Mouse (Mus musculus) lung, embryonic 14.5 days (tissue): ENCODE results near the gene Ghsr. TPM values are rescaled to one million over a fixed set of nuclear protein-coding genes. Genes with fewer than 3 reads are reported as not detected.

Experiments used
- ATAC-seq: fragments of 200-750 bp; cut with Nextera tagmentation; 2 replicates; pipeline ENCODE4 v1.8.0; 2017; ENCODE audit warnings: mild to moderate bottlenecking, moderate TSS enrichment, moderate library complexity; ENCODE audit not compliant: insufficient read depth
- DNase-seq: peaks from one replicate; pipeline ENCODE4 v3.0.0-alpha.2; 2015
- H3K27ac ChIP-seq: fragments of 300-500 bp; sonication (generic); 2 replicates; pipeline ENCODE4 v1.5.1; 2014; ENCODE audit warnings: low read depth, mild to moderate bottlenecking, moderate library complexity
- H3K27me3 ChIP-seq: fragments of 300-500 bp; sonication (generic); 2 replicates; pipeline ENCODE4 v1.6.1; 2014; ENCODE audit warnings: low read length, control low read depth; ENCODE audit not compliant: insufficient read depth
- H3K36me3 ChIP-seq: fragments of 300-500 bp; sonication (generic); 2 replicates; pipeline ENCODE4 v1.6.1; 2014; ENCODE audit warnings: control low read depth; ENCODE audit not compliant: insufficient read depth
- H3K4me1 ChIP-seq: fragments of 300-500 bp; sonication (generic); 2 replicates; pipeline ENCODE4 v1.6.1; 2014; ENCODE audit warnings: antibody characterized with exemption, control low read depth; ENCODE audit not compliant: insufficient read depth
- H3K4me2 ChIP-seq: fragments of 300-500 bp; sonication (generic); 2 replicates; pipeline ENCODE4 v1.6.1; 2014; ENCODE audit warnings: mild to moderate bottlenecking
- H3K4me3 ChIP-seq: fragments of 300-500 bp; sonication (generic); 2 replicates; pipeline ENCODE4 v1.5.1; 2014; ENCODE audit warnings: low read depth, low read length
- H3K9ac ChIP-seq: fragments of 300-500 bp; sonication (generic); 2 replicates; pipeline ENCODE4 v1.6.1; 2014
- H3K9me3 ChIP-seq: fragments of 300-500 bp; sonication (generic); 2 replicates; pipeline ENCODE4 v1.6.1; 2016; ENCODE audit warnings: low read depth, low read length, control low read depth
- CTCF ChIP-seq: IDR thresholded peaks from 2 replicates; pipeline ENCODE4 v1.5.1; 2016; ENCODE audit warnings: antibody characterized with exemption, low read depth
- WGBS: fragments of 180-500 bp; shearing (Covaris S2); extraction: QIAGEN DNeasy Blood & Tissue Kit; methylation state at CpG from one replicate; pipeline ENCODE4 v1.1.7; 2014; 5-methylcytosine and 5-hydroxymethylcytosine counted together
- polyA plus RNA-seq: library from polyadenylated mRNA; unstranded; fragments of >200 nt; fragmentation: Nextera tagmentation; extraction: Ambion mirVana; gene quantifications from 2 replicates; pipeline ENCODE4 v1.2.1, GENCODE M21; 2014

Ghsr gene
- polyA plus RNA-seq, 1 experiment from 2014 or later: not detected

DNA sequence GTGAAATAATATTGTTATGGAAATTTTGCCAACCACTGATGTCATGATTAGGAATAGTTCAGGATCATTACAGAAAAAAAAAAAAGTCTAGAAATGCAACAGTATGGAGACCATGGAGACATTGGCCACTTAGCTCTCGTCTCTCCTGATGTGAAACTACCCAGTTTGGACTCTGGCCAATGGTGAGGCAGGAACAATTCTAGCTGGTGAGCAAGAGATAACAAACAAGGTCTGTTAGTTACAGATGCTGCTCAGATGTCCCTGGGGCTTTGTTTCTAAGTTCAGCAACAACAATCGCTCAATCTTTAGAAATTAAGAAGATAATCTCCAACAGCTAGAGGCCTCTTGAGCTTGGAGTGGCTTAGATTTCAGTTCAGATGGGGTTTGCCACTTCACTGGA lies 37.4 kb downstream of the Ghsr start:
- Histone ChIP-seq H3K36me3 (no peaks in the 10 kb centered on the region), H3K4me2 (no peak overlapping the region), H3K4me1 (no peaks in the 10 kb centered on the region), H3K27ac (no peak overlapping the region), H3K27me3 (no peaks in the 10 kb centered on the region), H3K9ac (no peak overlapping the region), H3K4me3 (no peak overlapping the region), H3K9me3 (no peaks in the 10 kb centered on the region)
- no peak for ATAC-seq
- TF ChIP-seq CTCF: no peak
- WGBS: 56% methylated on average over 2 of the region's 2 CpGs
- DNase-seq: no peak

- ATAC-seq (no peak), DNase-seq (no peak)
- H3K4me3 ChIP-seq: no peak overlapping the region
- 86% methylated on average over 2 of the region's 2 CpGs for WGBS
- H3K27me3 ChIP-seq: no peaks in the 10 kb centered on the region
- TF ChIP-seq CTCF: no peak
- no peak overlapping the region for H3K27ac ChIP-seq
- no peak overlapping the region for H3K9ac ChIP-seq
- peaks cover 6% of the 10 kb centered on the region; the same call in 1 of the 2 replicates for H3K36me3 ChIP-seq
- H3K9me3 ChIP-seq: no peaks in the 10 kb centered on the region
- H3K4me2 ChIP-seq: no peak overlapping the region
- no peaks in the 10 kb centered on the region for H3K4me1 ChIP-seq
Observed at GRCm38 (mm10) chr3:27411286-27411685, 40.1 kb downstream of the Ghsr start.

DNA sequence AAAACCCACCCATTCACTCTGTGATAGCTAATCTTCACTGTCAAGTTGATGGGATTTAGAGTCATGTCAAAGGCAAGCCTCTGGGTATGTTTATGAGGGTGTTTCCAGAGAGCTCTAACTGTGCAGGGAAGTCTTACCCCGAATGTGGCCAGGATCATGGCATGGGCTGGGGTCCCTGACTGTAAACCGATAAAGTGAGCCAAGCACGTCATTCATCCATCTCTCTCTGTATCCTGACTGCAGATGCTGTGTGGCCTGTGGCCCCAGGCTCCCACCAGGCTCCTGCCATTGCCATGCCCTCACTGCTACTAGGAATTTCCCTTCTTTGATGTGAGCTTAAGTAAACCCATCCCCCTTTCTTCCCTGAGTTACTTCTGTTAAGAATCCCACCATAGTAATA lies 42.4 kb downstream of the Ghsr start:
- Histone ChIP-seq H3K9me3 (no peaks in the 10 kb centered on the region), H3K9ac (no peak overlapping the region), H3K36me3 (peaks cover 22% of the 10 kb centered on the region), H3K27me3 (no peaks in the 10 kb centered on the region), H3K4me3 (no peak overlapping the region), H3K4me2 (no peak overlapping the region), H3K4me1 (no peaks in the 10 kb centered on the region), H3K27ac (no peak overlapping the region)
- WGBS: 74% methylated on average over 3 of the region's 3 CpGs
- DNase-seq (no peak), ATAC-seq (no peak)
- TF ChIP-seq CTCF: no peak

DNA sequence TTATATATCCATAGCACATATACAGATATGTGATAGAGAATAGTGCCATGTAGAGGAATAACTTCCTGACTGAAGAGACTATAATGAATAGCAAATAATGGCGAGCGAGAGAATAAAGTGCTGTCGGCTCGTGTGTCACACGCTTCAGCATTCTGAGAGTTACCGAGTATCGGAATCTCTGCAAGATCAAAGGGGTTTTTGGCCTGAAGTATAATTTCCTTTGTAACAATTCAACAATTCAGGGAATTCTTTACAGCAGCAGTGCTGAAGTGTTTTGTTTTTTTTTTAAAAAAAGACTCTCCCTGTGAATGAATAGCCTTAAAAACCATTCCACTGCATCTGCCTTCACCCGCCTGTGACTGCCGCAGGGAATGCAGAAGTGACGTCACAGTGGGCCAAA lies 45.6 kb downstream of the Ghsr start:
- Histone ChIP-seq H3K4me3 (no peak overlapping the region), H3K36me3 (peaks cover 42% of the 10 kb centered on the region), H3K27me3 (no peaks in the 10 kb centered on the region), H3K27ac (no peak overlapping the region), H3K4me1 (no peaks in the 10 kb centered on the region), H3K9me3 (no peaks in the 10 kb centered on the region), H3K9ac (no peak overlapping the region), H3K4me2 (no peak overlapping the region)
- ATAC-seq: no peak
- no peak for DNase-seq
- TF ChIP-seq CTCF: no peak
- 68% methylated on average over 10 of the region's 10 CpGs for WGBS

GRCm38 (mm10) chr3:27418602-27419001 lies 47.5 kb downstream of the Ghsr start:
- Histone ChIP-seq H3K4me2 (no peak overlapping the region), H3K9ac (no peak overlapping the region), H3K4me3 (no peak overlapping the region), H3K36me3 (peaks cover 57% of the 10 kb centered on the region), H3K27me3 (no peaks in the 10 kb centered on the region), H3K4me1 (no peaks in the 10 kb centered on the region), H3K9me3 (no peaks in the 10 kb centered on the region), H3K27ac (no peak overlapping the region)
- no peak for DNase-seq
- no peak for TF ChIP-seq CTCF
- ATAC-seq: no peak
- 90% methylated on average over 8 of the region's 8 CpGs for WGBS

DNA sequence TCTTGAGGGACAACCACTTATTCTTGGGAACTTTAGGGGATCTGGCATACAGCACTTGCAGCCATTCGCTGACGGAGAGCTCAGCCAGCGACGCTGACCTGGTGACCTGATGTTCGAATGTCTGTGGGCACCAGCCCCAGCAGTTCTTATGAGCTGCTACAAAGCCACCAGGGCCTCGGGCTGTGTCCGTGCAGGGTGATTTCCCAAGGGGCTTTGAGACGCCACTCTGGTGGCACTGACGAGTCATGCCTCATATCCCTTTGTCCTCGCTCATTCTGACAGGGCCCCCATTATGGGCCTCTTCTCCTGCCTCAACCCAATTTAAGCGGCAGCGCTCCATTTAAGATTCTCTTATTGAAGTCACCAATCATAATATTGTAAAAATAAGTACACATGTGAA lies 50.8 kb downstream of the Ghsr start:
- ATAC-seq: no peak
- 81% methylated on average over 12 of the region's 12 CpGs for WGBS
- Histone ChIP-seq H3K4me2 (no peak overlapping the region), H3K36me3 (peaks cover 78% of the 10 kb centered on the region), H3K4me1 (no peaks in the 10 kb centered on the region), H3K27ac (no peak overlapping the region), H3K27me3 (no peaks in the 10 kb centered on the region), H3K4me3 (no peak overlapping the region), H3K9ac (no peak overlapping the region), H3K9me3 (no peaks in the 10 kb centered on the region)
- DNase-seq: no peak
- TF ChIP-seq CTCF: no peak

- H3K4me2 ChIP-seq: no peak overlapping the region
- H3K27ac ChIP-seq: no peak overlapping the region
- no peaks in the 10 kb centered on the region for H3K9me3 ChIP-seq
- H3K4me1 ChIP-seq: no peaks in the 10 kb centered on the region
- no peak for TF ChIP-seq CTCF
- no peak overlapping the region for H3K4me3 ChIP-seq
- ATAC-seq (no peak), DNase-seq (no peak)
- no peak overlapping the region for H3K9ac ChIP-seq
- WGBS: 80% methylated on average over 6 of the region's 6 CpGs
- peaks cover 81% of the 10 kb centered on the region for H3K36me3 ChIP-seq
- no peaks in the 10 kb centered on the region for H3K27me3 ChIP-seq
Observed at GRCm38 (mm10) chr3:27422521-27422920, 51.4 kb downstream of the Ghsr start.

DNA sequence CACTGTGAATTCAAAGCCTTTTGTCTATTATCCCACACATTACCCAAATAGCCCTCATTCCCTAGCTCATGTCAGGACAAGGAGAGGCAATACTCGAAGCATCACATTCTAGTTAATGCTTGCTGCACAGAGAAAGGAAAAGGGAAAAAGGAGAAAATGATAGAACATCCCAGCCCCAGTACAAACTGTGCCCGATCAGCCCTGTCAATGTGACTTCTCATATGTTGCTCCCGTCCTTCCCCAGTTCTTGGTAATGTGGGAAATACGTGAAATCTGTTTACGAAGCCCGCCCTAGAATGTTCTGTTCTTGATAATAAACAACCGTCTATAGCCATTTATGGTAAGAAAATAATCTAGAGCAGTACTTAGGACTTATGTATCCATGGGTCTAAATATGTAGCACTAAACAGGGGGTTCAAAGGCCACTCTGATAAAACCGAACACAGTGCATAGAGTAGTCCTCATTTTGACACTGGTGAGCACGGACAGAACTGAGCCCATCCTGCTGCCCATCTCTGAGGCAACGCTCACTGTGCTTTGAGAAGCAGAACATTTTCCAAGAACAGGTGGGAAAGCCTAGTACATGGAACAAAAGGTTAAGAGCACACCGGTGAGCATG lies 53.0 kb downstream of the Ghsr start:
- no peaks in the 10 kb centered on the region for H3K4me1 ChIP-seq
- DNase-seq: no peak
- H3K27ac ChIP-seq: no peak overlapping the region
- no peaks in the 10 kb centered on the region for H3K27me3 ChIP-seq
- TF ChIP-seq CTCF: no peak
- no peak overlapping the region for H3K4me2 ChIP-seq
- no peak for ATAC-seq
- no peaks in the 10 kb centered on the region for H3K9me3 ChIP-seq
- peaks cover 81% of the 10 kb centered on the region for H3K36me3 ChIP-seq
- no peak overlapping the region for H3K9ac ChIP-seq
- 88% methylated on average over 11 of the region's 11 CpGs for WGBS
- no peak overlapping the region for H3K4me3 ChIP-seq
